Mouse (Mus musculus): ENCODE results near the gene Ing2.

Gene Ing2

GRCm38 (mm10) chr8:47675786-47676185 lies 430 bp upstream of the Ing2 start:
- DNase-seq (ENCODE audit: low spot score): no peak

- no peak for DNase-seq (ENCODE audit: low spot score)
Measured at GRCm38 (mm10) chr8:47674140-47674776, 1.1 kb downstream of the Ing2 start.

- peak; percentile 92 for DNase-seq (ENCODE audit: low spot score)
Measured at GRCm38 (mm10) chr8:47673317-47674139, 1.8 kb downstream of the Ing2 start.

GRCm38 (mm10) chr8:47664231-47664785 lies 11.0 kb downstream of the Ing2 start:
- DNase-seq (ENCODE audit: low spot score): no peak

- no peak for DNase-seq (ENCODE audit: low spot score)
Measured at GRCm38 (mm10) chr8:47663201-47663600, 12.2 kb downstream of the Ing2 start.

- DNase-seq (ENCODE audit: low spot score): no peak
Measured at GRCm38 (mm10) chr8:47662716-47663115, 12.6 kb downstream of the Ing2 start.

- DNase-seq (ENCODE audit: low spot score): no peak
Measured at GRCm38 (mm10) chr8:47660394-47660793, 15.0 kb downstream of the Ing2 start.

- no peak for DNase-seq (ENCODE audit: low spot score)
Measured at GRCm38 (mm10) chr8:47659463-47659862, 15.9 kb downstream of the Ing2 start.

- DNase-seq (ENCODE audit: low spot score): no peak
Measured at GRCm38 (mm10) chr8:47654406-47654805, 20.9 kb downstream of the Ing2 start.

- DNase-seq (ENCODE audit: low spot score): no peak
Measured at GRCm38 (mm10) chr8:47652737-47653076, 22.6 kb downstream of the Ing2 start.

GRCm38 (mm10) chr8:47651913-47652736 lies 23.2 kb downstream of the Ing2 start:
- DNase-seq (ENCODE audit: low spot score): no peak

- no peak for DNase-seq (ENCODE audit: low spot score)
Measured at GRCm38 (mm10) chr8:47650853-47651252, 24.5 kb downstream of the Ing2 start.

GRCm38 (mm10) chr8:47649551-47649950 lies 25.8 kb downstream of the Ing2 start:
- DNase-seq (ENCODE audit: low spot score): no peak

GRCm38 (mm10) chr8:47642514-47643064 lies 32.8 kb downstream of the Ing2 start:
- no peak for DNase-seq (ENCODE audit: low spot score)

GRCm38 (mm10) chr8:47637152-47637551 lies 38.2 kb downstream of the Ing2 start:
- no peak for DNase-seq (ENCODE audit: low spot score)

- DNase-seq (ENCODE audit: low spot score): no peak
Measured at GRCm38 (mm10) chr8:47636032-47636431, 39.3 kb downstream of the Ing2 start.

- no peak for DNase-seq (ENCODE audit: low spot score)
Measured at GRCm38 (mm10) chr8:47634791-47635341, 40.5 kb downstream of the Ing2 start.

- DNase-seq (ENCODE audit: low spot score): no peak
Measured at GRCm38 (mm10) chr8:47621144-47621543, 54.2 kb downstream of the Ing2 start.

Data from ovary, postnatal 14 days (tissue).